Mouse (Mus musculus) heart, postnatal 14 days (tissue): Measurements from ENCODE around the gene Gm13090. TPM values are rescaled to one million over a fixed set of nuclear protein-coding genes. Genes with fewer than 3 reads are reported as not detected.

Experiments
- DNase-seq, 2 experiments: peaks; one replicate each; pipeline ENCODE4 v3.0.0; 2021 to 2022
- intact Hi-C: fragments of 180-260 bp; cut with DNase I; formaldehyde crosslinking; loops from one replicate; pipeline ENCODE4 v1.15.1; 2025
- long read RNA-seq, 2 experiments: library from polyadenylated mRNA; stranded (forward); transcript quantifications; one replicate each; pipeline ENCODE4 v2.0.0; 2021
- total RNA-seq, 2 experiments: library from RNA; stranded (reverse); gene quantifications; 2 replicates each; pipeline ENCODE4 v1.2.3; 2021

Gene Gm13090
- not detected for total RNA-seq
- long read RNA-seq, experiment 1 = 0 reads
- long read RNA-seq, experiment 2 = 0 reads

- intact Hi-C loops = no loop called here
- no peak for DNase-seq
Observed at GRCm38 (mm10) chr4:151089270-151089669, at the start of gene Gm13090. Gene Gm13090 (plus strand): TSS chr4:151089570.

- intact Hi-C loops = no loop called here
- no peak for DNase-seq
Observed at GRCm38 (mm10) chr4:151041506-151041905, 47.9 kb upstream of the Gm13090 start.

GRCm38 (mm10) chr4:151043281-151043680, 46.1 kb upstream of the Gm13090 start:
- intact Hi-C loops = no loop called here
- peak; percentile 36 to 37 for DNase-seq

GRCm38 (mm10) chr4:151044037-151044943, 45.1 kb upstream of the Gm13090 start, which contains the start of gene Per3:
Gene Per3 (minus strand): TSS chr4:151044665.
- intact Hi-C loops = no loop called here
- DNase-seq = peak; percentile 99

- no peak for DNase-seq
- intact Hi-C loops = no loop called here
Observed at GRCm38 (mm10) chr4:151044944-151045570, 44.3 kb upstream of the Gm13090 start.

GRCm38 (mm10) chr4:151046524-151046923, 42.8 kb upstream of the Gm13090 start:
- intact Hi-C loops = no loop called here
- DNase-seq = no peak

- no peak for DNase-seq
- intact Hi-C loops = no loop called here
Observed at GRCm38 (mm10) chr4:151051162-151051561, 38.2 kb upstream of the Gm13090 start.

- DNase-seq = peak; percentile 99 to 100
- intact Hi-C loops = no loop called here
Observed at GRCm38 (mm10) chr4:151057347-151058321, 31.7 kb upstream of the Gm13090 start, which contains the start of gene Vamp3. Gene Vamp3 (minus strand): TSS chr4:151057963.

- intact Hi-C loops = no loop called here
- DNase-seq = no peak
Observed at GRCm38 (mm10) chr4:151058634-151059033, 30.7 kb upstream of the Gm13090 start.

- no peak for DNase-seq
- intact Hi-C loops = no loop called here
Observed at GRCm38 (mm10) chr4:151059566-151059965, 29.8 kb upstream of the Gm13090 start.

- intact Hi-C loops = no loop called here
- DNase-seq = no peak
Observed at GRCm38 (mm10) chr4:151068751-151069150, 20.6 kb upstream of the Gm13090 start.

- intact Hi-C loops = loop anchor here (2.0 kb wide), 1 partner anchor 104 kb away; no protein-coding TSS in a partner anchor
- DNase-seq = no peak
Observed at GRCm38 (mm10) chr4:151070962-151071361, 18.4 kb upstream of the Gm13090 start.

- peak; percentile 75 to 89 for DNase-seq
- intact Hi-C loops = loop anchor here (1.0 kb wide), 1 partner anchor 68 kb away; no protein-coding TSS in a partner anchor
Observed at GRCm38 (mm10) chr4:151073108-151073744, 16.1 kb upstream of the Gm13090 start.

GRCm38 (mm10) chr4:151074817-151075216, 14.6 kb upstream of the Gm13090 start:
- no peak for DNase-seq
- intact Hi-C loops = loop anchor here (1.0 kb wide), 1 partner anchor 53 kb away; no protein-coding TSS in a partner anchor

- DNase-seq = no peak
- intact Hi-C loops = no loop called here
Observed at GRCm38 (mm10) chr4:151081355-151081754, 8.0 kb upstream of the Gm13090 start.

GRCm38 (mm10) chr4:151081977-151082376, 7.4 kb upstream of the Gm13090 start:
- no peak for DNase-seq
- intact Hi-C loops = no loop called here

- no peak for DNase-seq
- intact Hi-C loops = no loop called here
Observed at GRCm38 (mm10) chr4:151083027-151083426, 6.3 kb upstream of the Gm13090 start.

GRCm38 (mm10) chr4:151087358-151087757, 2.0 kb upstream of the Gm13090 start:
- intact Hi-C loops = no loop called here

GRCm38 (mm10) chr4:151088819-151089218, 551 bp upstream of the Gm13090 start:
- peak in 1 of 2 experiments; percentile 36 for DNase-seq
- intact Hi-C loops = no loop called here

More at GRCm38 (mm10) chr4:151087358-151087757, 2.0 kb upstream of the Gm13090 start:
- DNase-seq = no peak
